Mouse (Mus musculus) kidney, postnatal 14 days (tissue): Measurements from ENCODE around the gene Bmp2k.
"Not testable (repeated sequence)": the region's sequence is repeated elsewhere in the genome, so short reads cannot be mapped to it uniquely, and the experiment has no call there.

Experiments
- DNase-seq: peaks from one replicate; pipeline ENCODE4 v3.0.0; 2022; ENCODE audit warnings: mixed read lengths

The Bmp2k gene

DNA sequence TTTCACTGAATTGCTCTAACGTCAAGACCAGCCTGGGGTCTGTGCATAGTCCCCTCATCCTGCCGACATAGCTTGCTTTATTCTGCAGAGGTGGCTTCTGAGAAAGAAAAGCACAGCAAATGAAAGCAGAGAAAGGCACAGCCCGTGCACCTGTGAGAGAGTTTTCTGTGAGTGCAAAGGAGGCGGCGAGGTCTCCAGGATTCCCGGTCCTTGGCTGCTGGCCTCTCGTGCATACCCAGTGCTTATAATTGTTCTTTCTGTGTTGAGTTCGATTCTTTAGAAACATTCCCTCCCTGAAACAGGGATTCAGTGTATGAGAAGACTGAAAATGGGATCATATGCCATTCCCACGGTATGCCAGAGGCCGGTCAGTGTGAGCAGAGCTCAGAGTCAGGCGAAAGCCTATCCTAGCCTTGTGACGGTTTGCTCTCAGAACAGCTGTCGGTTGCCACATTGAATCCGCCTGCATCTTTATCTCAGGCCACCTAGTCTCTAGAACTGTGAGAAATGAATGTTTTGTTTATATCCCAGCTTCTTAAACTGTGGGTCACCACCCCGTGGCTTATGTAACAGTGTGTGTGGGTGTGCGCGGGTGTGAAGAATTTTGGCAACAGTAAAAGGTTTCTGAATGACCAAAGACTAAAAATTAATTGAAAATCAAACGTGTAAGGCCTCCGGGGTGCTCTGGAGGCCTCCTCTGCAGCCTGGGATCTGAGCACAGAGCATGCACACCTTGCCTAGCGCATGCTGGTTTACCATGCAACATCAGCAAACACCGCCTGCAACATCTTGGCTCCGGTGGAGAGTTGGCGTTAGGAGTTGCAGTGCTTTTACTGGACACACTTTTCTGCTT is 6.9 kb downstream of the Bmp2k start:
- DNase-seq = no peak

- DNase-seq = no peak
Measured at GRCm38 (mm10) chr5:97005891-97006290, 8.4 kb downstream of the Bmp2k start.

GRCm38 (mm10) chr5:97006929-97007328 is 9.4 kb downstream of the Bmp2k start:
- no peak for DNase-seq

GRCm38 (mm10) chr5:97007496-97007895 is 10.0 kb downstream of the Bmp2k start:
- no peak for DNase-seq

- not testable (repeated sequence) for DNase-seq
Measured at GRCm38 (mm10) chr5:97009140-97009539, 11.7 kb downstream of the Bmp2k start.

DNA sequence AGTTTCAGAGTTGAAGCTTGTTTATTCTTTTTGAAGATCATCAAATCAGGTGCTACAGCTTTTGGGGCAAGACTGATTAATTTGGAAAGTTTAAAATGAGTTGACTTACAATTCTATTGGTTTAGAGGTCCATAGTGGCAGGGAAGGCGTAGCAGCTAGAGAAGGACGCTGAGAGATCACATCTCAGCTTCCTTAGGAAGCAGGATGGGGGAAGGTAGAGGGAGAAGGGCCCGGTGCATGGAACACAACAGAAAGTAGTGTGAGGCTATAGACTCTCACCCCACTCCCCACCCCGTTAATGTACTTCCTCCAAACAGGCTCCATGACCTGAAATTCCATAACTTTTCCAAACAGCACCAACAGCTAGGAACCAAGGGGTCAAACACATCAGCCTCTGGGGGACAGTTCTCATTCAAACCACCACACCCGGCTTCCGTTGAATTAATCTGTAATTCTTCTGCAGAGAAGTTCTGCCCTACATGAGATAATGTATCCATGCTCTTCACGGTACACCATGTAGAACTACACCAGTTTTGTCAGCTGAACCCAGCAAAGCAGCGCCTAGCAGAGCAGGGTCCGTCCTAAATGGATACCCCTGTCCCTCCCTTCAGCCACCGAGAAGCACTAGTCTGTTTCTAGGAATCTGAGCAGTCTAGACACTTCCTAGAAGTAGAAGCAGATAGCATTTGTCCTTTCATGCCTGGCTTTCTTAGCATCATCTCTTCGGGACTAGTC is 12.3 kb downstream of the Bmp2k start:
- no peak for DNase-seq

DNA sequence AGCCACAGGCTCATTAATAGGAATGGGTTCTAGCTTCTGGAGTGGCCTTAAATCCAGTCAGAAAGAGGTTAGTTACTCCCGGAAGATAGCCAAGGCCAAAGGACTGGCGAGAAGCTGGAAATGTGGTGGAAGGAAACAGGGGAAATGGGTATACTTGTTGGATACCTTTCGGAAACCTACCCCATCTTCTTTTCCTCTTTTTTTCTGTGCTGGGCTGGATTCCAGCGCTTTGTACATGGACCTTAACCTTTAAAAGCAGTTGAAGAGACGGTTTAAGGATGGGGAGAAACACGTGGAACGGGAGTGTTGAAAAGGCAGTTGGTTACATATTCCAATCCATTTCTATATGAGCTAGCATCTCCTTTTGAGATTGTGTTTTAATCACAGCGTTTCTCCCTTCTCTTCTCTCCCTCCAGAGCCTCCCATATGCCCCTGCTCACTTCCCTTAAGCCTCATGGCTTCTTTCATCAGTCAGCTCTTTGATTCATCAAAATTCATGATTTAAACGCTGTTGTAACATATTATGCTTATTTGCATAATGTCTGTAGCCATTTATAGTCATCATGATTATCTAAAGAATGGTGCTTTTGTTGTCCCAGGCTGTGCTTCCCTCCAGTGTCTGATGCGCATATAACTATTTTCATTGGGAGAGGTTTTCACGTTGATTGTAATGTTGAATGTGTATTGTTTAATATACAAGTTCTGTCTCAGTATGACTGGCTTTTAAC is 18.5 kb downstream of the Bmp2k start:
- DNase-seq = peak; percentile 27

GRCm38 (mm10) chr5:97016842-97017577 is 19.5 kb downstream of the Bmp2k start:
- no peak for DNase-seq

DNA sequence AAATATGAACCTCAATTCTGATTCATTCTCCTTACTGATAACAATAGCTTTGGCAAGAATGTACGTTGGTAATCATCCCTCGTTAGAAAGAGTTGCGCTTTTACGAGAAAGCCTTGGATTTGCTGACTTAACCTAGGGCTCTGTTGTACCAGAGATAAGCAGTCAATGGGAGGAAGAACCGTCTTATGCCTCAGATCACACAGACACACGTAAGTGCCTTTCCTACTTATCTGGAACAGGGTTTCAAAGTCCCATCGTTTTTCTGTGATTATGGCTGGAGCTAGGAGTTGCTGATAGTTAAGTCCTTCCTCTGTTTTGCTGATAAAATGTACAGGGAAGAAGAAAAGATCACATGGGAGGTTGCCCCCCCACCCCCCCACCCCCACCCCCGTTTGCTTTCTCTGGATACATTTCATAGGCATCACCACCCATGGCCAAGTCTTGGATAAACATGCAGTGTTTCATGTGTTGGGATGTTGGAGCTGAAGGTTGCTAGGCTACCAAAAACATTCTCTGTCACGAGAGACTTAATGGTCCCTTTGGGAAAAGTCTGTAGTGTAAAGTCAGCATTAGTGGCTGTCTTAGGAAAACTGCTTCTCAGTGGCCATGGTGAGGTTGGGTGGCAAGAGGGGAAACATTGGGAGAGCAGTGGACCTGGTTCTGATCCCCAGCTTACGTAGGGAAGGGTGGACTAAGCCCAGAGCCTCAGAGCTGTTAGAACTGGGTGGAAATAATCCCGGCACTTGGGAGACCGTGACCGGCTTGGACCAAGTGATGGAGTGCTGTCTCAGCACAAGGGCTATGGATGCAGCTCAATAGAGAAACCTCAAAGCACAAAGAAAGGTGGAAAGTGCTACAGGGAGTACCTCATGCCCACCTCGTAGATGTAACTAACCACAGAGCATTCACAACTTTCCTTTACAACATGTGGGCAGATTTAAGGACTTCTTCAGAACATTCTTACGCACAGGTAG is 25.1 kb downstream of the Bmp2k start:
- DNase-seq = peak; percentile 13

GRCm38 (mm10) chr5:97024834-97025233 is 27.3 kb downstream of the Bmp2k start:
- DNase-seq = no peak

DNA sequence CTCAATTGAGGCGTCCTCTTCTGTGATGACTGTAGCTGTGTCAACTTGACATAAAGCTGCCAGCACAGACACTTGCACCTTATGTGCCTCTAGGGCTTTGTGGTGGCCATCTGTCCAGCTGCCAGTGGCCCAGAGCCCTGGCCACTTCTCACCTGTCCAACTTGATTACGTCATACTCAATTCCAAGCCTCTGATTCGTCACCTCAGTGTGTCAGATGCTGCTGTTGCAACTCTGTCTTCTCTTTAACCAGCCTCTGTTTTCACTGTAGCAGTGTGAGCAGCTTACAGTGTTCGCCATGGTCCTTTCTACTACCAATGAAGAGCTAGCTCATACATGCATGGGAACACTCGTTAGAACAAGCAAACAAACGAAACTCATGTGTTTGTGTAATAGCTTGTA is 28.2 kb downstream of the Bmp2k start:
- DNase-seq = no peak

- no peak for DNase-seq
Measured at GRCm38 (mm10) chr5:97028004-97028403, 30.5 kb downstream of the Bmp2k start.

DNA sequence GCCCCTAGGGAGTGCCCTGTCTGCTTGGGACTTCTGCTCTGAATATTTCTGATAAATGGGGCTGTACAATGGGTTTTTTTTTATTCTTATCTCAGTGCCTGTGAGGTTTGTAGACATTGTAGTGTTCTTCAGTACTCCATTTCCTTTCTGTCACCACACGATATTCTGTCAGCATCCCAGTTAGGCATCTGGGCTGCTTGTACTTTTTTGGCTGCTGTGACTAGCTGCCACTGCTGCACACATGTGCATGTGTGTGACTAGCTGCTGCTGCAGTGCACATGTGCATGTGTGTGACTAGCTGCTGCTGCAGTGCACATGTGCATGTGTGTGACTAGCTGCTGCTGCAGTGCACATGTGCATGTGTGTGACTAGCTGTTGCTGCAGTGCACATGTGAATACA is 31.4 kb downstream of the Bmp2k start:
- DNase-seq = not testable (repeated sequence)

- DNase-seq = no peak
Measured at GRCm38 (mm10) chr5:97031771-97032170, 34.3 kb downstream of the Bmp2k start.

DNA sequence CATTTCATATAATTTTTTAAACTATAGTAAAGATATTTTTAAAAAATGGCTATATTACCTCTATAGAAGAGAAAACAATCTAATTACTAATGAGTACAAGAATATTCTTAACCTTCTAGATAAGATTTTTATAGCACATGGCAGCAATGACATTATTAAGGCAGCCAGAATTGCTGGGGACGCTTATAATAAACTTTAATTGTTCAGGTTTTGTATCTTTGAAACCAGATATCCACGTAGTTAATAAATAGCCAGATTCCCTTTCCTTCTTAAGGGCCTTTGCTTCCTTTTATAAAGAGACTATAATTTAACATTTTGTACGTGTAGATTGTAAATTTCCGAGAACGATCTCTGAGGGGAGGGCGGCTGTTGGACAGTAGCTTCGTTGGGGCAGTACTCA is 47.8 kb downstream of the Bmp2k start:
- no peak for DNase-seq

- no peak for DNase-seq
Measured at GRCm38 (mm10) chr5:97046680-97047079, 49.2 kb downstream of the Bmp2k start.

DNA sequence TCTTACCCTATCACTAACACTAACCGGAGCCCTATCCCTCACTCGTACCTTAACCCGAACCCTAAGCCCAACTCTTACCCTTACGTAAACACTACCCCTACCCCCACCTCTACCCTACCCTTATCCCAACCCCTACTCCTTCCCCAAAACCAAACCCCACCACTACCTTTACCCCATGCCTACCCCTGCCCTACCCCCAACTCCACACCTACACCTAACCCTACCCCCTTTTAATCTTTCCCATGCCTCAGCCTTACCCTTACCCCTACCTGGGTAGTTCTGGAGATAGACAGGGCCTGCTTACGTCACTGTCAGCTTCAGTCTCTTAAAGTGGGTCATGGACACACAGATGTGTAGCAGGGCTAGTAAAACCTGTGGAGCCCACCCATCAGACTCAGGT is 51.4 kb downstream of the Bmp2k start:
- DNase-seq = no peak

GRCm38 (mm10) chr5:97054166-97054565 is 56.7 kb downstream of the Bmp2k start:
- no peak for DNase-seq

GRCm38 (mm10) chr5:97054801-97055200 is 57.3 kb downstream of the Bmp2k start:
- DNase-seq = no peak

DNA sequence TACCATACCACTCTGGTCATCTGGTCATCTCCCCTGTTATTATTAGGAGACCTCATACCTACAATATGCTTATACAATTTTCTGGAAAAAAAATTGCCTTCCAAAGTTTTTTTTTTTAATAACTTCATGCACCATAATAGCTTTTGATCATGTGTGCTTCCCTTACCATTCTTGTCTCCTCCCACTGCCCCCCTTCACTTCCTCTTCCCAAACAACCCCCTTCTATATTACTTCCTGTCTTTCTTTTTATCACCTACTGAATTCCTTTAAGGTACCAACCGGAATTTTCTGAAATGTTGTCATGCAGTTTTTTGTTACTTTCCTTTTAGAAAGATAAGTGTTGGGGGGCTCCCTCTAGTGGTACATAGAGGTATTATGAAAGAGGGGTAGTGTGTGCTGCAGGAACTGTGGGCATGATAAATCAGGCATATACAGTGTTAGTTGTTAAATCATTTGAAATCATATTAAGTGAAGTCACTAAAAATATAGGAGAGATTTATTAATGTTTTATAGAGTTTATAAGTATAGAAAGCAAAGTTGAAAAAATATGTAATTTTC is 58.1 kb downstream of the Bmp2k start:
- DNase-seq = peak; percentile 69

DNA sequence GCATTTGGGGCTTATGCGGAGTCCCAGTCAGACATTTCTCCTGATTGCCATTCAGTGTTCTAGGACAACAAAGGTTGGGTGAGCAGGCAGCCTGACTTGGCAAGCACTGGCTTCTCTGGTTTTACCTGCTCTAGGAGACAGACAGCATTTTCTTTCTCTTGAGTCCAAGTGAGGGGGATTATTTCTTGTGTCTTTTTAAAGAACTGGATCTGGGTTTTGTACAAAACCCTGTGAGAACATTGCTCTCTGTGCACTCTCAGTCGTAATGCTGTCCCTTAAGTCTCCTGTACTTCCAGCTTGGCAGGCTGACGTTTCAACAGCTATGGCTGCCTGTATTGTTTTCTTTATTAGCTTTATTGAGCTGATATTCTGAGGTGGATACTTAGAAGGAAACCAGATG is 58.9 kb downstream of the Bmp2k start:
- no peak for DNase-seq
